Mouse (Mus musculus) midbrain, embryonic 14.5 days (tissue): Measurements from ENCODE around the gene Mllt6. TPM values are rescaled to one million over a fixed set of nuclear protein-coding genes. Genes with fewer than 3 reads are reported as not detected.

Source experiments
- microRNA-seq: library from miRNA; unstranded; fragments of <30 nt; microRNA quantifications from one replicate; pipeline ENCODE4, GENCODE M21; 2016
- polyA plus RNA-seq: library from polyadenylated mRNA; unstranded; fragments of >200 nt; fragmentation: Nextera tagmentation; extraction: Ambion mirVana; gene quantifications from 2 replicates; pipeline ENCODE4 v1.2.1, GENCODE M21; 2014

Gene Mllt6
- polyA plus RNA-seq, 1 experiment from 2014 or later, result 6.2 TPM

Small RNAs within 50 kb of the gene (microRNA-seq; reads per million reads assigned to microRNA genes)
- gene Gm24158 (0.88 reads per million), gene Mir6927 (0.59 reads per million)

Other genes with a start within 250 kb of the Mllt6 start
- 7.8 and 13.1 TPM in 2 replicates for gene Arhgap23, start 247.9 kb upstream of the Mllt6 start, polyA plus RNA-seq
- gene 4933428G20Rik, start 163.1 kb upstream of the Mllt6 start, polyA plus RNA-seq, result 0.51 TPM in 1 of 2 replicates, not detected in the other
- gene Srcin1, start 87.2 kb upstream of the Mllt6 start, polyA plus RNA-seq, result 9.6 and 15.1 TPM in 2 replicates
- 1.9 and 2.8 TPM in 2 replicates for gene Epop, start 33.7 kb upstream of the Mllt6 start, polyA plus RNA-seq
- gene Cisd3, start 22.4 kb downstream of the Mllt6 start, polyA plus RNA-seq, result 17.4 and 21.8 TPM in 2 replicates
- gene Pcgf2, start 37.1 kb downstream of the Mllt6 start, polyA plus RNA-seq, result 25.5 and 31.2 TPM in 2 replicates
- gene Psmb3, start 40.0 kb downstream of the Mllt6 start, polyA plus RNA-seq, result 456 and 503 TPM in 2 replicates
- gene Pip4k2b, start 81.3 kb downstream of the Mllt6 start, polyA plus RNA-seq, result 4.8 and 7.7 TPM in 2 replicates
- gene Cwc25, start 103.1 kb downstream of the Mllt6 start, polyA plus RNA-seq, result 10.9 and 13.2 TPM in 2 replicates
- gene 1700001P01Rik, start 112.5 kb downstream of the Mllt6 start, polyA plus RNA-seq, result not detected in 2 replicates
- 363 and 413 TPM in 2 replicates for gene Rpl23, start 119.0 kb downstream of the Mllt6 start, polyA plus RNA-seq
- gene Lasp1, start 135.6 kb downstream of the Mllt6 start, polyA plus RNA-seq, result 114 and 138 TPM in 2 replicates
- 32.4 and 36.5 TPM in 2 replicates for gene B230217C12Rik, start 177.4 kb downstream of the Mllt6 start, polyA plus RNA-seq
- 0.62 and 0.67 TPM in 2 replicates for gene Fbxo47, start 220.7 kb downstream of the Mllt6 start, polyA plus RNA-seq